Mouse (Mus musculus) heart, postnatal 0 days (tissue): ENCODE results near the gene Il7r.

Experiments used
- CTCF ChIP-seq: IDR thresholded peaks from 2 replicates; pipeline ENCODE4 v1.5.1; 2016; ENCODE audit warnings: antibody characterized with exemption, control low read depth, low read depth
- EP300 ChIP-seq: IDR thresholded peaks from 2 replicates; pipeline ENCODE4 v1.6.1; 2016; ENCODE audit warnings: antibody characterized with exemption, low read depth

DNA sequence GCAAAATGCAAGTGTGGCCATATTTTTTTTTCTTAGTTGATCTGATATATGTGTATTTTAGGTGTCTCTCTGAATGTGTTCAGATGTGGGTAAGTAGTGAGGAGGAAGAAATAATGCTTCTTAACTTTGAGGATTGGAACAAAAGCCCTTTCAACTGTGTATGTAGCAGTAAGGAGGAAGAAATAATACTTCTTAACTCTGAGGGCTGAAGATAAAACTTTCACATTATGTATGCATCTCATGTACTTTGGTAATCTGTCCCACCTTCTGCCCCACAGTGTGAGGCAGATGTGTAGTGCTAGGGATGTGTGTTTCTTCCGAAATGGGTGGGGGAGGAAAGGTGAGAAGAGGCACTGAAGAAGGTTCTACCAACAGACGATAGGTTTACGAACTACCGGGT, 37.3 kb upstream of the Il7r start:
- TF ChIP-seq CTCF (no peak), EP300 (no peak)
